Mouse (Mus musculus) limb, embryonic 13.5 days (tissue): ENCODE measurements around the gene Gja10. TPM values are rescaled to one million over a fixed set of nuclear protein-coding genes. Genes with fewer than 3 reads are reported as not detected.
A peak's percentile ranks its signal among the peaks of the same experiment; 100 is the strongest.

Experiments used
- ATAC-seq: fragments of 200-750 bp; cut with Nextera tagmentation; 2 replicates; pipeline ENCODE4 v1.8.0; 2017; ENCODE audit warnings: low read depth, moderate number of reproducible peaks, moderate TSS enrichment; ENCODE audit not compliant: low FRiP score
- H3K27ac ChIP-seq: fragments of 300-500 bp; sonication (generic); 2 replicates; pipeline ENCODE4 v1.5.1; 2015; ENCODE audit warnings: inconsistent platforms, mild to moderate bottlenecking, moderate library complexity
- H3K27me3 ChIP-seq: fragments of 300-500 bp; sonication (generic); 2 replicates; pipeline ENCODE4 v1.6.1; 2015; ENCODE audit warnings: mild to moderate bottlenecking, inconsistent platforms
- H3K36me3 ChIP-seq: fragments of 300-500 bp; sonication (generic); 2 replicates; pipeline ENCODE4 v1.6.1; 2015; ENCODE audit warnings: inconsistent platforms, mild to moderate bottlenecking, moderate library complexity
- H3K4me1 ChIP-seq: fragments of 300-500 bp; sonication (generic); 2 replicates; pipeline ENCODE4 v1.6.1; 2015; ENCODE audit warnings: inconsistent platforms
- H3K4me2 ChIP-seq: fragments of 300-500 bp; sonication (generic); replicated peaks from 2 replicates; pipeline ENCODE4 v1.6.1; 2015; ENCODE audit warnings: inconsistent platforms, mild to moderate bottlenecking, moderate library complexity
- H3K4me3 ChIP-seq: fragments of 300-500 bp; sonication (generic); 2 replicates; pipeline ENCODE4 v1.5.1; 2015; ENCODE audit warnings: moderate library complexity, mild to moderate bottlenecking, inconsistent platforms
- H3K9ac ChIP-seq: fragments of 300-500 bp; sonication (generic); 2 replicates; pipeline ENCODE4 v1.6.1; 2015; ENCODE audit warnings: mild to moderate bottlenecking, inconsistent platforms
- H3K9me3 ChIP-seq: fragments of 300-500 bp; sonication (generic); 2 replicates; pipeline ENCODE4 v1.6.1; 2016; ENCODE audit warnings: inconsistent platforms
- WGBS: fragments of 180-500 bp; shearing (Covaris S2); methylation state at CpG from one replicate; pipeline ENCODE4 v1.1.7; 2015; 5-methylcytosine and 5-hydroxymethylcytosine counted together
- polyA plus RNA-seq: library from polyadenylated mRNA; unstranded; fragments of >200 nt; fragmentation: Nextera tagmentation; extraction: Ambion mirVana; gene quantifications from 2 replicates; pipeline ENCODE4 v1.2.1, GENCODE M21; 2015

The Gja10 gene
- polyA plus RNA-seq, 1 experiment from 2014 or later: not detected

GRCm38 (mm10) chr4:32573586-32573985, 29.0 kb downstream of the Gja10 start:
- H3K4me1 ChIP-seq: peaks cover 21% of the 10 kb centered on the region
- ATAC-seq: no peak
- no peak overlapping the region for H3K4me3 ChIP-seq
- WGBS: 89% methylated on average over 5 of the region's 5 CpGs
- no peak overlapping the region for H3K9ac ChIP-seq
- no peak overlapping the region for H3K4me2 ChIP-seq
- no peaks in the 10 kb centered on the region for H3K27me3 ChIP-seq
- H3K9me3 ChIP-seq: no peaks in the 10 kb centered on the region
- H3K27ac ChIP-seq: no peak overlapping the region
- H3K36me3 ChIP-seq: peaks cover 6% of the 10 kb centered on the region; the same call in 1 of the 2 replicates

GRCm38 (mm10) chr4:32572118-32572517, 30.4 kb downstream of the Gja10 start:
- peak; percentile 77 for ATAC-seq
- H3K9me3 ChIP-seq: no peaks in the 10 kb centered on the region
- 59% methylated on average over 1 of the region's 1 CpGs for WGBS
- H3K27ac ChIP-seq: no peak overlapping the region
- H3K9ac ChIP-seq: no peak overlapping the region
- peaks cover 21% of the 10 kb centered on the region for H3K4me1 ChIP-seq
- H3K4me3 ChIP-seq: no peak overlapping the region
- peaks cover 5% of the 10 kb centered on the region; the same call in 1 of the 2 replicates for H3K36me3 ChIP-seq
- H3K27me3 ChIP-seq: no peaks in the 10 kb centered on the region
- H3K4me2 ChIP-seq: no peak overlapping the region

- H3K27ac ChIP-seq: no peak overlapping the region
- H3K4me2 ChIP-seq: no peak overlapping the region
- peaks cover 21% of the 10 kb centered on the region for H3K4me1 ChIP-seq
- ATAC-seq: no peak
- H3K4me3 ChIP-seq: no peak overlapping the region
- 54% methylated on average over 3 of the region's 3 CpGs for WGBS
- no peaks in the 10 kb centered on the region for H3K9me3 ChIP-seq
- no peak overlapping the region for H3K9ac ChIP-seq
- H3K27me3 ChIP-seq: no peaks in the 10 kb centered on the region
- peaks cover 5% of the 10 kb centered on the region for H3K36me3 ChIP-seq
Measured at GRCm38 (mm10) chr4:32571441-32571840, 31.1 kb downstream of the Gja10 start.

GRCm38 (mm10) chr4:32570939-32571317, 31.6 kb downstream of the Gja10 start:
- WGBS: 80% methylated on average over 8 of the region's 8 CpGs
- no peak overlapping the region for H3K4me3 ChIP-seq
- no peak overlapping the region for H3K4me2 ChIP-seq
- no peaks in the 10 kb centered on the region for H3K27me3 ChIP-seq
- H3K4me1 ChIP-seq: peaks cover 21% of the 10 kb centered on the region
- H3K9me3 ChIP-seq: no peaks in the 10 kb centered on the region
- ATAC-seq: no peak
- H3K27ac ChIP-seq: no peak overlapping the region
- H3K9ac ChIP-seq: no peak overlapping the region
- H3K36me3 ChIP-seq: peaks cover 2% of the 10 kb centered on the region

- no peaks in the 10 kb centered on the region; the same call in none of the 2 replicates for H3K36me3 ChIP-seq
- WGBS: 49% methylated on average over 17 of the region's 17 CpGs
- H3K4me3 ChIP-seq: no peak overlapping the region
- H3K27ac ChIP-seq: peak overlapping the region; percentile 29; the same call in 1 of the 2 replicates
- no peak; the same call in 1 of the 2 replicates for ATAC-seq
- H3K27me3 ChIP-seq: no peaks in the 10 kb centered on the region
- H3K4me1 ChIP-seq: peaks cover 21% of the 10 kb centered on the region
- H3K9ac ChIP-seq: no peak overlapping the region
- no peaks in the 10 kb centered on the region for H3K9me3 ChIP-seq
- H3K4me2 ChIP-seq: no peak overlapping the region
Measured at GRCm38 (mm10) chr4:32569995-32570938, 32.3 kb downstream of the Gja10 start.

- Histone ChIP-seq H3K4me3 (no peak overlapping the region), H3K27ac (no peak overlapping the region), H3K36me3 (peaks cover 8% of the 10 kb centered on the region), H3K4me1 (peaks cover 21% of the 10 kb centered on the region), H3K27me3 (no peaks in the 10 kb centered on the region), H3K4me2 (no peak overlapping the region), H3K9me3 (no peaks in the 10 kb centered on the region), H3K9ac (no peak overlapping the region)
- 73% methylated on average over 4 of the region's 4 CpGs for WGBS
- no peak for ATAC-seq
Measured at GRCm38 (mm10) chr4:32569054-32569453, 33.5 kb downstream of the Gja10 start.

- WGBS: 83% methylated on average over 8 of the region's 8 CpGs
- peaks cover 32% of the 10 kb centered on the region for H3K36me3 ChIP-seq
Measured at GRCm38 (mm10) chr4:32564918-32565317, 37.6 kb downstream of the Gja10 start.

GRCm38 (mm10) chr4:32564416-32564815, 38.1 kb downstream of the Gja10 start:
- ATAC-seq: no peak
- Histone ChIP-seq H3K4me3 (no peak overlapping the region), H3K4me2 (no peak overlapping the region), H3K27me3 (no peaks in the 10 kb centered on the region), H3K9ac (no peak overlapping the region), H3K9me3 (no peaks in the 10 kb centered on the region), H3K36me3 (peaks cover 32% of the 10 kb centered on the region), H3K27ac (no peak overlapping the region), H3K4me1 (peaks cover 9% of the 10 kb centered on the region)
- WGBS: 86% methylated on average over 7 of the region's 7 CpGs

More at GRCm38 (mm10) chr4:32564918-32565317, 37.6 kb downstream of the Gja10 start:
- Histone ChIP-seq H3K9me3 (no peaks in the 10 kb centered on the region), H3K27ac (no peak overlapping the region), H3K9ac (no peak overlapping the region), H3K4me3 (no peak overlapping the region), H3K27me3 (no peaks in the 10 kb centered on the region), H3K4me1 (peaks cover 14% of the 10 kb centered on the region), H3K4me2 (no peak overlapping the region)
- no peak for ATAC-seq

GRCm38 (mm10) chr4:32562319-32563115, 40.0 kb downstream of the Gja10 start:
- Histone ChIP-seq H3K4me3 (no peak overlapping the region), H3K36me3 (peaks cover 32% of the 10 kb centered on the region), H3K9me3 (no peaks in the 10 kb centered on the region), H3K9ac (no peak overlapping the region), H3K4me2 (no peak overlapping the region), H3K4me1 (peaks cover 3% of the 10 kb centered on the region; the same call in 1 of the 2 replicates), H3K27me3 (no peaks in the 10 kb centered on the region), H3K27ac (no peak overlapping the region)
- ATAC-seq: no peak
- WGBS: 95% methylated on average over 35 of the region's 35 CpGs

- H3K27ac ChIP-seq: no peak overlapping the region
- H3K9ac ChIP-seq: no peak overlapping the region
- H3K9me3 ChIP-seq: no peaks in the 10 kb centered on the region
- no peaks in the 10 kb centered on the region for H3K27me3 ChIP-seq
- peaks cover 3% of the 10 kb centered on the region; the same call in 1 of the 2 replicates for H3K4me1 ChIP-seq
- no peak overlapping the region for H3K4me3 ChIP-seq
- no peak overlapping the region for H3K4me2 ChIP-seq
- H3K36me3 ChIP-seq: peaks cover 32% of the 10 kb centered on the region
- ATAC-seq: no peak
- 71% methylated on average over 12 of the region's 12 CpGs for WGBS
Measured at GRCm38 (mm10) chr4:32561555-32562095, 40.9 kb downstream of the Gja10 start.

GRCm38 (mm10) chr4:32560724-32561554, 41.6 kb downstream of the Gja10 start:
- no peak for ATAC-seq
- 65% methylated on average over 8 of the region's 8 CpGs for WGBS

More at GRCm38 (mm10) chr4:32560724-32561554, 41.6 kb downstream of the Gja10 start:
- Histone ChIP-seq H3K9ac (no peak overlapping the region), H3K27ac (no peak overlapping the region), H3K4me3 (no peak overlapping the region), H3K4me1 (peaks cover 3% of the 10 kb centered on the region; the same call in 1 of the 2 replicates), H3K27me3 (no peaks in the 10 kb centered on the region), H3K36me3 (peaks cover 32% of the 10 kb centered on the region), H3K4me2 (no peak overlapping the region), H3K9me3 (no peaks in the 10 kb centered on the region)
